8 mouse cellular contexts compared by ENCODE assay signal in the genomic region with DNA sequence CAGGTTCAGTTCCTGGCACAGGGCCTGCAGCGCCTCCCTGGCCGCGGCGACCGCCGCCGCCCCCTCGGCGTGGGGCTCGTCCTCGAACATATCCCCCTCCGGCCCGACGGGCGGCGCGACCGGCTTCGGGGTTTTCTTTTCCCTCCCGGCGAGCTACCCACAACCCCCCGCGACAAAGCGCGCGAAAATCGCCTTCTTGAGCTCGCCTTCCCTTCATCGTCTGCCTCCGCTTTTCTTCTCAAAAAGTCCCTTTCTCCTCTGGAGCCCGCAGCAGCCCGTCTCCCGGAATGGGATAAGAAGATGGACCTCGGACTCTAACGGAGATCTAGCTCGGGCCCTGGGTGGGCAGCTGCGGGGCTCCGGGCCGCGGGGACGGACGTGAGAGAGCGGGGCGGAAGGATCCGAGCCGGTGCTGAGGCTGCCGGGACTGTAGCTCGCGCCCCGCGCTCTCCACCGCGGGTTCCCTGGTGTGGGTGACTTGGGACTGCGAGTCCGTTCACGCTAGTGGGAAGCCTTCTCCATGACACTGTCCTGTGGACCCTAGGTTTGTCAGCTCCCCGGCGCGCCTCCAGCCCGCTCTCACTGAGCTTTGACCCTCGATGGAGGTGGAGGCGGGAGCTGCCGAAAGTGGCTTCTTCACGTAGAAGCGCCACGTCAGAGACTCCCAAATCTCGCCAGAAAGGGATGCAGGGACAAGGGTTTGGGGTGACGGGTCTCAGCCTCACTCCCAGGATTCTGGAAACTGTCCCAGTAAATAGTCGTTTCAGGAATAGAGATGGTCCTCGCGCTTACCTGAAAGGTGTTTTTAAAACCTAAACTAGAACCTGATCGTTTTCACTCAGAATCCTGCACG. TPM values are rescaled to one million over a fixed set of nuclear protein-coding genes. Genes with fewer than 3 reads are reported as not detected.
DNase-seq lines count a peak whose midpoint lies in the region; ATAC-seq and TF ChIP-seq lines count a peak whose summit lies in the region.

A gene (minus strand): TSS at position 169 of the 853 bp plus-strand sequence.

- no peaks in the 10 kb centered on the region for H3K4me1 ChIP-seq in ES-Bruce4 (ENCODE audit: control insufficient read depth, insufficient read depth, low read length)
- H3K4me1 ChIP-seq in forebrain, embryonic 14.5 days (ENCODE audit: control insufficient read depth, insufficient read depth, low read length), result no peaks in the 10 kb centered on the region; the same call in 1 of the 2 replicates
- peaks cover 8% of the 10 kb centered on the region for H3K4me1 ChIP-seq in lung, adult 2 months (ENCODE audit: control insufficient read depth, insufficient read depth, low read length)

- H3K4me3 ChIP-seq in ES-Bruce4 (ENCODE audit: low read depth, low read length), result peak within 1 kb of the TSS; percentile 96
- peak within 1 kb of the TSS; percentile 75 for H3K4me3 ChIP-seq in forebrain, embryonic 14.5 days (ENCODE audit: low read depth, low read length)
- H3K4me3 ChIP-seq in lung, adult 2 months (replicated peaks; ENCODE audit: extremely low read depth, low read depth, low read length), result peak within 1 kb of the TSS; percentile 82

- 1% methylated on average over 73 of the region's 73 CpGs for WGBS in forebrain, embryonic 14.5 days
- under 1% methylated on average over 73 of the region's 73 CpGs for WGBS in lung, adult 2 months

- H3K27me3 ChIP-seq in ES-Bruce4 (ENCODE audit: control insufficient read depth, insufficient read depth, low read length, poor library complexity, severe bottlenecking), result no peaks in the 10 kb centered on the region
- no peaks in the 10 kb centered on the region for H3K27me3 ChIP-seq in forebrain, embryonic 14.5 days (replicated peaks; ENCODE audit: control insufficient read depth, insufficient read depth, low read length)

- peak within 1 kb of the TSS; percentile 84 for H3K27ac ChIP-seq in ES-Bruce4 (ENCODE audit: insufficient read depth, low read length)
- peak within 1 kb of the TSS; percentile 98 for H3K27ac ChIP-seq in forebrain, embryonic 14.5 days (ENCODE audit: low read depth, low read length)

- intact Hi-C loops in heart, postnatal 25 days (cut with DNase I), result loop anchor here (5.0 kb wide), 1 partner anchor 73 kb away; a partner anchor contains a TSS

- H3K4me2 ChIP-seq in forebrain, embryonic 14.5 days (ENCODE audit: low read length), result peak within 1 kb of the TSS; percentile 82

- ATAC-seq in cerebellum, adult (ENCODE audit: insufficient number of reproducible peaks, low FRiP score, low TSS enrichment), result peak; percentile 84; the same call in 1 of the 2 replicates
- peak; percentile 88 for ATAC-seq in forebrain, embryonic 14.5 days
- peak; percentile 71 for ATAC-seq in neutrophil, adult 5-6 weeks (ENCODE audit: extremely low read depth, insufficient number of reproducible peaks, low FRiP score, poor library complexity, severe bottlenecking)

- H3K9me3 ChIP-seq in ES-Bruce4 (replicated peaks; ENCODE audit: control insufficient read depth, insufficient read depth, low read length, poor library complexity, severe bottlenecking), result peaks cover 6% of the 10 kb centered on the region; the same call in 1 of the 2 replicates
- no peaks in the 10 kb centered on the region; the same call in 1 of the 2 replicates for H3K9me3 ChIP-seq in forebrain, embryonic 14.5 days (replicated peaks; ENCODE audit: control insufficient read depth, low read length)

- peak within 1 kb of the TSS; percentile 91 for H3K9ac ChIP-seq in ES-Bruce4 (ENCODE audit: low read depth, poor library complexity, severe bottlenecking)
- peak within 1 kb of the TSS; percentile 98 for H3K9ac ChIP-seq in forebrain, embryonic 14.5 days (ENCODE audit: low read length)

- peak; percentile 97 for DNase-seq in forebrain, embryonic 14.5 days (ENCODE audit: low spot score)
- DNase-seq in heart, postnatal 25 days (ENCODE audit: low spot score), result peak; percentile 77
- DNase-seq in layer of hippocampus, adult 18-20 months (ENCODE audit: low spot score in 2 of 2), result peak; percentile 80 to 89
- peak; percentile 92 for DNase-seq in lung, adult 2 months
- peak; percentile 81 to 87 for DNase-seq in thymus, adult 18-20 months

- peak; percentile 64 for TF ChIP-seq POLR2A in ES-Bruce4 (IDR thresholded peaks at IDR 0.05; ENCODE audit: insufficient read depth, low read length)
- TF ChIP-seq POLR2A in lung, adult 2 months (IDR thresholded peaks at IDR 0.05; ENCODE audit: borderline replicate concordance, extremely low read depth, low read depth, low read length), result peak; percentile 81; the same call in 1 of the 2 replicates

- TF ChIP-seq EP300 in ES-Bruce4 (IDR thresholded peaks at IDR 0.05; ENCODE audit: insufficient read depth, low read depth, low read length), result no peak

- TF ChIP-seq CTCF in ES-Bruce4 (IDR thresholded peaks at IDR 0.05; ENCODE audit: low read depth, low read length), result no peak
- TF ChIP-seq CTCF in lung, adult 2 months (IDR thresholded peaks at IDR 0.05; ENCODE audit: insufficient read depth, low read length), result no peak

- H3K36me3 ChIP-seq in ES-Bruce4 (ENCODE audit: control insufficient read depth, insufficient read depth, low read length, poor library complexity, severe bottlenecking), result no peaks in the 10 kb centered on the region
- 0 out of 2 replicates have a peak, but pooled peaks cover 2% of the 10 kb centered on the region for H3K36me3 ChIP-seq in forebrain, embryonic 14.5 days (ENCODE audit: control insufficient read depth, insufficient read depth, low read length)

RNA-seq across cellular contexts. Expression of the gene that starts here (rescaled TPM):
- polyA plus RNA-seq in ES-Bruce4 (2011; ENCODE audit: insufficient read depth, insufficient read length, low read depth, missing spikeins), result 21.7 and 23.8 TPM in 2 replicates
- polyA plus RNA-seq in forebrain, embryonic 14.5 days (2014; fragmentation: Nextera tagmentation; extraction: Ambion mirVana), result 12.1 and 16.1 TPM in 2 replicates
- total RNA-seq in heart, postnatal 25 days (2021), result 1 to 10 TPM; 2.3 to 2.5 TPM
- total RNA-seq in layer of hippocampus, adult 18-20 months (2021), result 1 to 10 TPM; 1.1 to 1.9 TPM
- 4.3 TPM in 2 replicates for polyA plus RNA-seq in lung, adult 2 months (2012; rRNA removed)
- 30.2 and 34.8 TPM in 2 replicates for total RNA-seq in neutrophil, adult 5-6 weeks (2017)

Comparison
In these comparisons a context has a peak if more than half of its experiments do, and no peak if none do; other contexts are left out.
1. Peak in every context shown above with its lines: DNase-seq, ATAC-seq, H3K4me3 ChIP-seq and H3K27ac ChIP-seq.